Mouse (Mus musculus) lung, postnatal 25 days (tissue): ENCODE data around the gene Smyd2.

Source experiments
- DNase-seq: peaks from one replicate; pipeline ENCODE4 v3.0.0; 2022; ENCODE audit warnings: low spot score

Gene Smyd2

DNA sequence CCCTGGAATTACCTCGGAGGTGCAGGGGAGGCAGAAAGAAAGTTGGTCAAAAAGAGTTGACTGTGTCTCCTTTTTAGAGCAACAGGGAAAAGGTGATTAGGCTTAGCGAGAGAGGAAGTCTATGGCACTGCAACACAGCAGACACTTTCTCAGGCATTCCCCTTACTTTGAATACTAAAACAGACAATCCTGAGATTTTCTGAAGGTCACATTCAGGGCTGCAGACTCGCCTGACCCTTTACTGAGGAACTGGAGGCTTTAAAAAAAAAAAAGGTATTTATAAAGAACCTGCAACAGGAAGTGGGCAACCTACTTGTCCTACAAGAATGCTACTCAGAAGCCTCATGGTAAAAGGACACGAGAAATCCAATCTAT, 5.0 kb downstream of the Smyd2 start:
- no peak for DNase-seq

DNA sequence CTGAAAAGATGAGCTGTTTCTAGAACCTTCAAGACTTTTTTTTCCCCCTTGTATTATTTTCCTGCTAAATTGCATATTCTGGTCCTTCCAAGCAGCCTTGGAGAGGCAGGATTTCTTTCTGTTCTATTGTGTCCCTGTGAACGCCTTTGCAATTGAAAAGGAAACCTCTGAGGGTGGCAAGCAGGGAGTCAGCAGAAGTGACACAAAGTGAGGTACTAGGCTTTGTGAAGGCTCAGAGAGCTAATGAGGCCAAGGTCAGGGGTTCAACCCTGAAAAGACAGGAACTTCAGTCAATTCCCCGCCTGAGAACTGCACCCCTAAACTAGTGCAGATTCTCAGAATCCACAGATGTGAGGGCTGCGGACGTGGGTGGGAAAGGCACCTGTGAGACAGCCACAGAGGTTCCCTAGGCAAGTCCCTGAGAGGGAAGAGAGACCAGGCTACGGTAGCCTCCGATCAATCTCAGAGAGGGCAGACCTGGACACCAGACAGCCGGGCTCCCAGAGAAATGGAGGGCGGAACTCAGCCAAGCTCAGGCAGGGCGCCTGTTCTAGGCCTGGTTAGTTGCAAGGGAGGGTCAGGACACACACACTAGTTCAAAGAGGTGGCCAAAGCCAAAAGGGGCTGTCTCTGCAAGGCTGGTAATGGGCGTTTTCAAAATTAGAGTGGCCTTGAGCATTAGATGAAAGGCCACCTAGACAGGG, 5.6 kb downstream of the Smyd2 start:
- DNase-seq: no peak

GRCm38 (mm10) chr1:189913093-189913760, 8.9 kb downstream of the Smyd2 start:
- DNase-seq: no peak

- DNase-seq: peak; percentile 67
Measured at GRCm38 (mm10) chr1:189910685-189911345, 11.3 kb downstream of the Smyd2 start.

GRCm38 (mm10) chr1:189903169-189903568, 19.0 kb downstream of the Smyd2 start:
- DNase-seq: no peak

DNA sequence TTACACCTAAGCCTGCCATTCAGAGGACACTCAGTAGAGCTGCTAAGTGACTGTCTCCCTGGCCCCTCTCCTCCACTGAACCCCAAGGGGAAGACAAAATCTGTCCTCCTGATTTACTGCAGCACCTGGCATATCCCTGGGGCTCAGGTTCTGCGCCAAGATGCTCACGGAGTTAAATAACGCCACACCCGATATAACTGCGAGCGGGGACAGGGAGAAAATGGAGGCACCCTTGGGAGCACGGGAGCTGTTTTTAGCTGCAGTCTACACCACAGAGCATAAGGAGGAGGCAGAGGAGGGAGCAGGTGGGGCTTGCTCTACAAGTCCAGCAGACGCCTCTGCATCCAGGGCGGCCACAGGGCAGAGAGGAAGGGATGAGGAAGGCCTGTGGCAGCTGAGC, 19.8 kb downstream of the Smyd2 start:
- no peak for DNase-seq

- DNase-seq: no peak
Measured at GRCm38 (mm10) chr1:189899526-189899925, 22.6 kb downstream of the Smyd2 start.

- DNase-seq: no peak
Measured at GRCm38 (mm10) chr1:189898708-189899107, 23.5 kb downstream of the Smyd2 start.

- no peak for DNase-seq
Measured at GRCm38 (mm10) chr1:189897861-189898260, 24.3 kb downstream of the Smyd2 start.

- no peak for DNase-seq
Measured at GRCm38 (mm10) chr1:189894191-189894590, 28.0 kb downstream of the Smyd2 start.

GRCm38 (mm10) chr1:189888749-189889148, 33.4 kb downstream of the Smyd2 start:
- no peak for DNase-seq

DNA sequence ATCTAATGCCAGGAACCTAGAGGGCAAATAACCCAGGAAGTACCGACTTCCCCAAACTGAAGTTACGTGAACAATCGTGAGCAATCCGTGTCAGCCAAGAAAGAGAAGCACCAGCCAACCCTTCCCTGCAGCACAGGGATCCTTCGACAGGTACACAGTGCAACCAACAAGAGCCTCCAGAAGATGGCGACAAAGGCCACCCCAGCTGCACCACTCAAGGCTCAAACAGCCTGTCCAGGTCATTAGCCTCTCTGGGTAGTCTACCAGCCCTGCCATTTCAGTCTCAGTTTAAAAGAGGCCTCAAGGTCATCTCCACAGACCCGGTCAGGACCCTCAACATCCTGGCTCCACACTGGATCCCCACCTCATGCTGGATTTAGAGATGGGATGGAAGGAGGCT, 34.6 kb downstream of the Smyd2 start:
- peak; percentile 64 for DNase-seq

DNA sequence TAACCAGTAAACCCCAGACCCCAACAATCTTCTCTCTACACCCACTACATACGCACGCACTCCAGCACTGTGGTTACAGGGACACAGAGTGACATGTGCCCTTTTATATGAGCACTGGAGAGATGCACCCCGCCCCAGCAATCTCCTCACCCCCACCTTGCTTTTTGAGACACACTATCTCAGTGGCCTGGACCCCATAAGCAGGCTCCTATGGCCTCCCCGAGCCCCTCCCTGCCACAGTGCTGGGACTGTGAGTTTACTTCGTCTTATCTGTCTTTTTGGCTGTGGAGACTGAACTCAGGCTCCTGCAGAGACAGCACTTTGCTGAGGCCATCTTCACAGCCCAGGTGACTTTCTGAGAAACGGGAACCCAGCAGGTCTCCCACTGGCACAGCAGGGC, 36.2 kb downstream of the Smyd2 start:
- DNase-seq: no peak

DNA sequence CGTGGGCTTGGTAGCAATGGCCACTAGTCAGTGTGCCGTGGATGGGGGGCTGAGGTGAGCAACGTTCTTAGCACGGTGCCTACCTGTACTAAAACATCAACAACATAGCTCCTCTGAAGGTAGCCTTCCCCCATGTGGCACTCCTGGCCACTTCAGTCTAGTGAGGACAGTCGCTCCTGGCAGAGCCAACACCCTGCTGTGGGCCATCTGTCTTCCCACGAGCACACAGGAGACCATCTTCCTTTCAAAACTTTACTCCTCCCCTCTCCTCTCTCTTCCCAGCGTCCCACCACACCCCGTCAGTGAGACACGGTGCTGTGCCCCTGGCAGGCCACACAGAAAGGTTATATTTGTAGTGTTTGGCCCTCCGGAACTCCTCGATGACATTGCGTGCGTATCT, 37.2 kb downstream of the Smyd2 start:
- DNase-seq: no peak

DNA sequence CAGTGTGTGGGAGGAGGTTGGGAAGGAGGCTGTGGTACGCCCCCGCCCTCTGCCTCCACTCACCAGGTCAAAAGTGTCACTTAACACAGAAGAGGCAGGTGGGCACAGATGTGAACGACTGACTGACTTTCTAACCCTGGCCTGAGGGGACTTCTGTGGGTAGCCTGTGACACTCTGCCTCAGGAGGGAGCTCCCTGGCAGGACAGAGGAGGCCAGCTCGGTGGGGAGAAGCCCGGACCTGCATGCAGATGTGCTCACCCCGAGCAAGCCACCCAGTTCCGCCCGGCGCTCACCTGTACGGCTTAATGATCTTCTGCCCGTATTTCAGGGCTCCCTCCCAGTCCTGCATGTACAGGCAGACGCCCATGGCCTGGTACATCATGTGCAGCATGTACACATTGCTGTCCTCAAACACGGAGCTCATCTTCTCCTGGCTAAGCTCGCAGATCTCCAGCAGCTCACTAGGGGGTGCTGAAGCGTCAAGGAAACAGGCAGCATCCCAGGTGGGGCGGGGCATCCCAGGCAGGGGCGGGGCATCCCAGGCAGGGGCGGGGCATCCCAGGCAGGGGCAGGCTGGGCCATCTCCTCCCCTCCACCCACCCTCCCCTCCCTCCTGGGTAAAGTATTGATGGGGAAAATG, 38.5 kb downstream of the Smyd2 start:
- no peak for DNase-seq

GRCm38 (mm10) chr1:189882886-189883285, 39.3 kb downstream of the Smyd2 start:
- DNase-seq: peak; percentile 48

DNA sequence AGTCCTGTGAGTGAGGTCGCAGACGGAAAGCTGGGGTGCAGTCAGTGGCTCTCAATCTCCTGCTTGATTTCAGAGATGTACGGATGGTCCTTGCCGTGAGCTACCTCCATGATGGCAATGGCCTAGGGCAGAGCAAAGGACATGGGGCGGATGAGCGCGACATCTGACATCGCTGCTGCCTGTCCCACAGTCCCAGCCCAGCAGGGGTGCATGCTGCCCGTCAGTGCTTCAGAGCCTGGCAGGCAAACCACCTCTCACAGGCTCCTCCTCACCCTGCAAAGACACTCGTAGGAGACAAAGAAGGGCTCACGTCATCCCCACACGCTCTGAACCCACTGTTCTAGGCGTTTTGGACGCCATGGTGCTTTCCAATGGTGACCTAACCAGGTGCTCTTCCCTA, 41.4 kb downstream of the Smyd2 start:
- DNase-seq: no peak

DNA sequence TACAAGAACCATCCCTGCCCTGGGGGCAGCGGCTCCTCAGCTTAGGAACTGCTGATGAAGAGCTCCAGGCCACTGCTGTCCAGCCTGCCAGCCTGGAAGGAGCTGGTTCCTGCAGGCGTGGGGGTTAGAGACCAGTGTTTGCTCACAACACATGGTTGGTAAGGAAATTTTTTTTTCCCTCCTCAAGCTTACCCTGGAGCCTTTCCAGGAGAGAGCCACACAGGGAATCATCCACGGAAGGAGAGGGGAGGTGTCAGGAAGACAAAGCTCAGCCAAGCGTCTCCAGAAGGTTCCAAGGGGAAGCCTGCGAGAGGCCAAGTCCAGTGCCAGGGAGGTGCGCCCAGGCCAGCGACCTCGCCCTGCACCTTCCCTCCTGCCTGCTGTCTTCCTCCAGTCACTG, 42.2 kb downstream of the Smyd2 start:
- DNase-seq: peak; percentile 70

DNA sequence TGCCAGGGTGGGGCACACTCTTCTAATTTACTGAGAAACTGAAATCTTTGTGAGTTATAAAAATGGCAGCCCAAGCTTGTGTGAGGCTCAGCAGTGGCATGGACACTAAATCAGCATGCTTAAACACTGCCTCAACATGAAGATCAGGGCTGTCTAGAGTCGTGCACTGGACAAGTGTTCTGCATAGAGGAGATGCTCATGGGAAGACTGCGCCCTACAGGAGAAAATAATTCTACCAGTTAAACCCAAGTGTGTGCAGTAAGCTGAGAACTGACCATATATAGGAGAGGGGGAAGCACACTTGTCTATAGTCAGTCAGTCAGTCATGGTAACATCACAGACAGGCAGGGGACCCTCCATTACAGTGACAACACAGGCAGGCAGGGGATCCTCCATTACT, 43.0 kb downstream of the Smyd2 start:
- DNase-seq: no peak

- DNase-seq: no peak
Measured at GRCm38 (mm10) chr1:189876162-189876561, 46.0 kb downstream of the Smyd2 start.

GRCm38 (mm10) chr1:189875439-189875861, 46.7 kb downstream of the Smyd2 start:
- peak; percentile 69 for DNase-seq

DNA sequence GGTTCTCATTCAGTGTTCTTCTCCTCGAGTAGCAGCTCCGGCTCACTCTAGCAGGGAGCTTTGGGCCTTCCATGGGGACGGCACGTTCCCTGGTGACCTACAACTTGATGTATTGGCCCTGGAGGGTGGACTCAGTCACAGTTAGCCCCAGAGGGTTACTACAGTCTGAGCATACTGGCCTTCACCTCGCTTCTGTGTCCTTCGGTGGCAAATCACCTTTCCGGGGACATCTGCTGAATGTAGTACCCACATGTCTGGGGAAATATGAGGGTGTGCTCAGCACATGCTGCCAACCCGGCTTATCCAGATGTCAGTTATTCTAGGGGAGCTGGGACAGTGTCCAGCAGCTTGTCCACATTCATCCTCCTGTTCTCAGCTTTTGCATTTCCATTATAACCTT, 48.6 kb downstream of the Smyd2 start:
- DNase-seq: no peak

GRCm38 (mm10) chr1:189872050-189872449, 50.1 kb downstream of the Smyd2 start:
- no peak for DNase-seq
